1 mouse cellular context compared by ENCODE assay signal in the genomic region with DNA sequence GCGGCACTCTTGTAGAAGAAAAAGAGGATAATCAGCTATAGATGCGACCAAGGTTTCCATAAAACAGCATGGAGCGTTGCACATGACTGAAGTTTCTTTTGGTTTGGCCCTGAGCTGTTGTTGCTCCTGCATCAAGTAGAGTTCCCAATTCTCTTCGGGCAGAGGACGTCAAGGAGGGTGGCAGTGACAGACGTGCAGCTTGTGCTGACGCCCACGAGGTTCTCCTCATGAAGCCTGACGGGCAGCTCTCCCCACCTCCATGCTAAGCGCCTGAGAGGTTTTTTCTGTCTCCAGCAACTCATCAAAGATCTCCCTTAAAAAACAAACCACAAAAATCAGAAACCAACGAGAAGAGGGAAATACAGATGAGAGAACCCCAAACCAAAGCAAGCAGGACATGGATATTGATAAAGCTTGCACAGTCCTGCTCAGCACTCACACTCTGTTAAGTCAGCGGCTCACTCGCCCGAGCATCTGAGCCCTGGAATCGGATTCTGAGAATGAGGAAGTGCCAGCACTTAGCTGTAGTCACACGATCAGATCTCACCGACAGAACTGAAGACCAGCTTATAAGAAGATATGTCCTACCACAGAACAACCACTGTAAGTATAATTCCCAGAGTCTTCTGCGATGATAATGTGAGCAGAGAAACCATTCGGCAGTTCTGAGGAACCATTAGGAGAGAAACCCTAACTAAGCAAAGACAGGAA.
TF ChIP-seq lines count a peak whose summit lies in the region.

No protein-coding gene starts in this region.

TF ChIP-seq in MEL, 35 proteins besides CTCF, POLR2A, EP300 and RAD21 (continued from another document):
- TF ChIP-seq TCF12 (IDR thresholded peaks at IDR 0.05; ENCODE audit: low read depth, low read length) = 0 out of 2 replicates have a peak, but pooled peaks have one; percentile 28
- TF ChIP-seq USF1 (IDR thresholded peaks at IDR 0.05; ENCODE audit: low read depth, low read length) = no peak
- no peak for TF ChIP-seq ZKSCAN1 (IDR thresholded peaks at IDR 0.05; ENCODE audit: low read depth, low read length)
- peak; percentile 86 for TF ChIP-seq RCOR1 (IDR thresholded peaks at IDR 0.05; ENCODE audit: low read depth, low read length)
- TF ChIP-seq MYC (IDR thresholded peaks at IDR 0.05; ENCODE audit: low read depth, low read length) = 0 out of 2 replicates have a peak, but pooled peaks have one; percentile 66
- TF ChIP-seq KAT2A (conservative IDR thresholded peaks at IDR 0.05; ENCODE audit: low read depth, low read length) = no peak
- TF ChIP-seq TAL1 (IDR thresholded peaks at IDR 0.05; ENCODE audit: low read length) = no peak
- no peak for TF ChIP-seq GABPA (IDR thresholded peaks at IDR 0.05; ENCODE audit: low read depth, low read length)
- no peak for TF ChIP-seq ZC3H11A (IDR thresholded peaks at IDR 0.05; ENCODE audit: low read depth, low read length)
- no peak for TF ChIP-seq UBTF (IDR thresholded peaks at IDR 0.05; ENCODE audit: borderline replicate concordance, insufficient read depth, low read depth, low read length)
